Mouse (Mus musculus): ENCODE measurements around the gene Tas1r1. TPM values are rescaled to one million over a fixed set of nuclear protein-coding genes. Genes with fewer than 3 reads are reported as not detected.

The Tas1r1 gene
- polyA plus RNA-seq, 1 experiment from 2014 or later = 0.50 TPM

DNA sequence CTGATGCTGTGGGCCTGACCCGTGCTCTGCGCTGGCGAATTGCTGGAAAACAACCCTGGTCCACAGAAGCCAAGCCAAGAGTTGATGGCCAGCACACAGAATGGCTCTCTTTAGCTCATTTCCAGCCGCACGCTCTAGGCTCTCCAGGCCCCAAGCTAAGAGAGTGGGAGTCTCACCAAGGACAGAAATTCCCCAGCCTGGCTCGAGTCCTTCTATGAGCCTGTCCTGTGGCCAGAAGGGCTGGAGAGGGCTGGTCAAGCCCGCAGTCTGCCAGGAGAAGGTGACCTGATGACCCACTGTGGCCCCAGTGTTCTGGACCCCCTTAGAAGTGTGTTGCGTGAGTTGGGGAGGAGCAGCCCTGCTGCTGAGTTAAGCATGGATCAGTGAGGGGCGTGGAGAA lies 38.8 kb upstream of the Tas1r1 start:
- no peaks in the 10 kb centered on the region for H3K36me3 ChIP-seq (ENCODE audit: insufficient read depth, low read length)
- no peak overlapping the region for H3K4me3 ChIP-seq (ENCODE audit: low read length)
- no peaks in the 10 kb centered on the region for H3K27me3 ChIP-seq (ENCODE audit: insufficient read depth, low read length)
- H3K9me3 ChIP-seq (ENCODE audit: low read length) = no peaks in the 10 kb centered on the region
- H3K27ac ChIP-seq (ENCODE audit: low read length) = no peak overlapping the region
- ATAC-seq (ENCODE audit: low FRiP score, low TSS enrichment) = no peak
- H3K4me2 ChIP-seq (replicated peaks; ENCODE audit: low read depth, low read length) = no peak overlapping the region
- H3K9ac ChIP-seq (replicated peaks; ENCODE audit: low read length) = no peak overlapping the region
- 87% methylated on average over 9 of the region's 9 CpGs for WGBS
- H3K4me1 ChIP-seq (ENCODE audit: insufficient read depth, low read length) = peaks cover 19% of the 10 kb centered on the region

GRCm38 (mm10) chr4:152074548-152074947 lies 36.2 kb upstream of the Tas1r1 start:
- Histone ChIP-seq H3K9me3 (ENCODE audit: low read length) (no peaks in the 10 kb centered on the region), H3K27ac (ENCODE audit: low read length) (no peak overlapping the region), H3K36me3 (ENCODE audit: insufficient read depth, low read length) (no peaks in the 10 kb centered on the region), H3K4me1 (ENCODE audit: insufficient read depth, low read length) (peaks cover 20% of the 10 kb centered on the region), H3K9ac (replicated peaks; ENCODE audit: low read length) (no peak overlapping the region), H3K4me2 (replicated peaks; ENCODE audit: low read depth, low read length) (no peak overlapping the region), H3K27me3 (ENCODE audit: insufficient read depth, low read length) (no peaks in the 10 kb centered on the region), H3K4me3 (ENCODE audit: low read length) (no peak overlapping the region)
- no peak for ATAC-seq (ENCODE audit: low FRiP score, low TSS enrichment)
- WGBS = 84% methylated on average over 9 of the region's 9 CpGs

DNA sequence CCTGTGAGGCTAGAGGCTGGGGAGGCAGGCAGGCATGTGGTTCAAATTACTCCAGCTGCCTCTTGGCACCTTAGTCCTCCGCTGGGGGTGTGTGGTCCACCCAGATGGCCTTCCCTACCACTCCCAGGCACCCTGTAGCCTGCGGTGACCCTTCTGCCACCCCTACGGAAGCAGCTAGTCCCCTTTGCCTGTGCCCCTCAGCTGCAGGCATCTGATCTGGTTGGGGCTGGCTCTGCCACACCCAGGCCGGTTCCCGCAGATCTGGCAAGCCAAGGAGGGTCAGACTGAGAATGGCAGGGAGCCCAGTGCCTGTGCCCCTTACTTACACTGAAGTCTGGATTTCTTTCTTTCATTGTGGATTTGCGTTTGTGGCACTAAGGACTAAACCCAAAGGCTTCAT lies 35.3 kb upstream of the Tas1r1 start:
- H3K36me3 ChIP-seq (ENCODE audit: insufficient read depth, low read length) = no peaks in the 10 kb centered on the region
- WGBS = 63% methylated on average over 6 of the region's 6 CpGs
- no peak overlapping the region for H3K9ac ChIP-seq (replicated peaks; ENCODE audit: low read length)
- ATAC-seq (ENCODE audit: low FRiP score, low TSS enrichment) = no peak
- H3K4me3 ChIP-seq (ENCODE audit: low read length) = no peak overlapping the region
- H3K27me3 ChIP-seq (ENCODE audit: insufficient read depth, low read length) = no peaks in the 10 kb centered on the region
- no peaks in the 10 kb centered on the region for H3K9me3 ChIP-seq (ENCODE audit: low read length)
- peaks cover 20% of the 10 kb centered on the region for H3K4me1 ChIP-seq (ENCODE audit: insufficient read depth, low read length)
- no peak overlapping the region for H3K4me2 ChIP-seq (replicated peaks; ENCODE audit: low read depth, low read length)
- no peak overlapping the region for H3K27ac ChIP-seq (ENCODE audit: low read length)

DNA sequence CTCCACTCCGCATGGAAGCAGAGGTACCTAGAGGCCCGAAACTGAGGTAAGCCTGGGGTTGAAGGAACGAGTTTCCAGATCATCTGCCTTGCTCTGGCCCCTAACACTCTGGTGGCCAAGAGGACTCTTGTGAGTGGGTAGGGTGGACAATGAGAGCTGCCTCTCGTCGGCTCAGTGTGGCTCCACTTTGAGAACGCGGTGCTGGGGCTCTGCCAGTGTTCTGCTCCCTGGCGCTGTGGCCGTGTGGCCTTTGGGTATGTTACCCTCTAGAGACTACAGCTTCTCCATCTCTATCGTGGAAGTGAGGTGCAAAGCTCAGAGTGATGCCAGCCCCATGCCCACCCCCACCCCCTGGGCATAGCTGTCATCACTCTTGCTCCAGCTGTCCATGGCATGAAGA lies 34.3 kb upstream of the Tas1r1 start:
- 73% methylated on average over 10 of the region's 10 CpGs for WGBS
- Histone ChIP-seq H3K4me3 (ENCODE audit: low read length) (no peak overlapping the region), H3K36me3 (ENCODE audit: insufficient read depth, low read length) (no peaks in the 10 kb centered on the region), H3K27ac (ENCODE audit: low read length) (no peak overlapping the region), H3K9ac (replicated peaks; ENCODE audit: low read length) (no peak overlapping the region), H3K9me3 (ENCODE audit: low read length) (no peaks in the 10 kb centered on the region), H3K27me3 (ENCODE audit: insufficient read depth, low read length) (no peaks in the 10 kb centered on the region), H3K4me1 (ENCODE audit: insufficient read depth, low read length) (peaks cover 20% of the 10 kb centered on the region), H3K4me2 (replicated peaks; ENCODE audit: low read depth, low read length) (no peak overlapping the region)
- ATAC-seq (ENCODE audit: low FRiP score, low TSS enrichment) = no peak

- Histone ChIP-seq H3K4me3 (ENCODE audit: low read length) (no peak within 1 kb of the TSS), H3K4me1 (ENCODE audit: insufficient read depth, low read length) (peaks cover 20% of the 10 kb centered on the region), H3K9me3 (ENCODE audit: low read length) (no peaks in the 10 kb centered on the region), H3K9ac (replicated peaks; ENCODE audit: low read length) (no peak within 1 kb of the TSS), H3K36me3 (ENCODE audit: insufficient read depth, low read length) (no peaks in the 10 kb centered on the region), H3K27ac (ENCODE audit: low read length) (no peak within 1 kb of the TSS), H3K4me2 (replicated peaks; ENCODE audit: low read depth, low read length) (no peak within 1 kb of the TSS), H3K27me3 (ENCODE audit: insufficient read depth, low read length) (no peaks in the 10 kb centered on the region)
- 62% methylated on average over 10 of the region's 10 CpGs for WGBS
- no peak for ATAC-seq (ENCODE audit: low FRiP score, low TSS enrichment)
Observed at GRCm38 (mm10) chr4:152072121-152072601, 33.8 kb upstream of the Tas1r1 start, which contains the start of gene Plekhg5. TSS of gene Plekhg5 (plus strand) at chr4:152072498.

- no peak overlapping the region for H3K4me2 ChIP-seq (replicated peaks; ENCODE audit: low read depth, low read length)
- H3K27me3 ChIP-seq (ENCODE audit: insufficient read depth, low read length) = no peaks in the 10 kb centered on the region
- whole genome bisulfite sequencing = 79% methylated on average over 11 of the region's 11 CpGs
- no peaks in the 10 kb centered on the region for H3K9me3 ChIP-seq (ENCODE audit: low read length)
- peaks cover 13% of the 10 kb centered on the region for H3K4me1 ChIP-seq (ENCODE audit: insufficient read depth, low read length)
- no peak overlapping the region for H3K27ac ChIP-seq (ENCODE audit: low read length)
- no peak overlapping the region for H3K4me3 ChIP-seq (ENCODE audit: low read length)
- no peak overlapping the region for H3K9ac ChIP-seq (replicated peaks; ENCODE audit: low read length)
- H3K36me3 ChIP-seq (ENCODE audit: insufficient read depth, low read length) = no peaks in the 10 kb centered on the region
- ATAC-seq (ENCODE audit: low FRiP score, low TSS enrichment) = no peak
Observed at GRCm38 (mm10) chr4:152070494-152071396, 32.4 kb upstream of the Tas1r1 start.

DNA sequence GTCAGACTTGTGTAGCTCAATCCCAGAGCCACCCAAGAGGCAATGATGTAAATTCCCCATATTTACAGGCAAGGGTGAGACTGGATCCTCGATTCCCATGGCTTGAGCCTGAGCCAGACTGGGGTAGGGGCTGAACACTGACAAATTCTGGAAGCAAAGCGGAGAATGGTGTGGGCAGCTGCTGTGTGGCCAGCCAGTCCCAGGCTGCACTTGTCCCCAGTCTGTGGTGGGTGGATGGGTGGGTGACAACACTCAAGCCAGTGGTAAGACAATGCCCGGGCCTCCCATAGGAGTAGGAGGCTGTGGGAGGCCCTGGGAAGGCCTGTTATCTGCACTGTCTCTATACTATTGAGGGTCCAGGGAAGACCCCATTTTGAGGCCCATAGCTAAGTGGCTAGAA lies 30.9 kb upstream of the Tas1r1 start:
- Histone ChIP-seq H3K4me1 (ENCODE audit: insufficient read depth, low read length) (peaks cover 7% of the 10 kb centered on the region; the same call in 1 of the 2 replicates), H3K27me3 (ENCODE audit: insufficient read depth, low read length) (no peaks in the 10 kb centered on the region), H3K9me3 (ENCODE audit: low read length) (no peaks in the 10 kb centered on the region), H3K36me3 (ENCODE audit: insufficient read depth, low read length) (no peaks in the 10 kb centered on the region), H3K9ac (replicated peaks; ENCODE audit: low read length) (no peak overlapping the region), H3K4me2 (replicated peaks; ENCODE audit: low read depth, low read length) (no peak overlapping the region), H3K27ac (ENCODE audit: low read length) (no peak overlapping the region), H3K4me3 (ENCODE audit: low read length) (no peak overlapping the region)
- no peak for ATAC-seq (ENCODE audit: low FRiP score, low TSS enrichment)
- 73% methylated on average over 3 of the region's 3 CpGs for WGBS

GRCm38 (mm10) chr4:152068166-152068724 lies 29.9 kb upstream of the Tas1r1 start:
- 85% methylated on average over 6 of the region's 6 CpGs for WGBS
- no peaks in the 10 kb centered on the region for H3K27me3 ChIP-seq (ENCODE audit: insufficient read depth, low read length)
- peaks cover 7% of the 10 kb centered on the region; the same call in 1 of the 2 replicates for H3K4me1 ChIP-seq (ENCODE audit: insufficient read depth, low read length)
- H3K9me3 ChIP-seq (ENCODE audit: low read length) = no peaks in the 10 kb centered on the region
- H3K9ac ChIP-seq (replicated peaks; ENCODE audit: low read length) = no peak overlapping the region
- H3K36me3 ChIP-seq (ENCODE audit: insufficient read depth, low read length) = no peaks in the 10 kb centered on the region
- ATAC-seq (ENCODE audit: low FRiP score, low TSS enrichment) = no peak
- no peak overlapping the region for H3K4me2 ChIP-seq (replicated peaks; ENCODE audit: low read depth, low read length)
- no peak overlapping the region for H3K27ac ChIP-seq (ENCODE audit: low read length)
- H3K4me3 ChIP-seq (ENCODE audit: low read length) = no peak overlapping the region

- ATAC-seq (ENCODE audit: low FRiP score, low TSS enrichment) = no peak
- no peaks in the 10 kb centered on the region for H3K9me3 ChIP-seq (ENCODE audit: low read length)
- H3K27ac ChIP-seq (ENCODE audit: low read length) = no peak overlapping the region
- no peaks in the 10 kb centered on the region for H3K27me3 ChIP-seq (ENCODE audit: insufficient read depth, low read length)
- H3K9ac ChIP-seq (replicated peaks; ENCODE audit: low read length) = no peak overlapping the region
- no peak overlapping the region for H3K4me2 ChIP-seq (replicated peaks; ENCODE audit: low read depth, low read length)
- peaks cover 2% of the 10 kb centered on the region; the same call in 1 of the 2 replicates for H3K4me1 ChIP-seq (ENCODE audit: insufficient read depth, low read length)
- H3K4me3 ChIP-seq (ENCODE audit: low read length) = no peak overlapping the region
- no peaks in the 10 kb centered on the region for H3K36me3 ChIP-seq (ENCODE audit: insufficient read depth, low read length)
Observed at GRCm38 (mm10) chr4:152067280-152067679, 28.9 kb upstream of the Tas1r1 start.

Measured in kidney, embryonic 16.5 days (tissue).